Mouse (Mus musculus) thymus, postnatal 4 days (tissue): ENCODE measurements around the gene Setd3.

Experiments used
- DNase-seq: peaks from one replicate; pipeline ENCODE4 v3.0.0; 2021

Gene Setd3

GRCm38 (mm10) chr12:108200094-108200493 is 21.0 kb upstream of the Setd3 start:
- no peak for DNase-seq

GRCm38 (mm10) chr12:108198447-108198846 is 19.3 kb upstream of the Setd3 start:
- no peak for DNase-seq

GRCm38 (mm10) chr12:108195761-108196160 is 16.6 kb upstream of the Setd3 start:
- no peak for DNase-seq

- no peak for DNase-seq
Observed at GRCm38 (mm10) chr12:108193878-108194277, 14.8 kb upstream of the Setd3 start.

- DNase-seq: no peak
Observed at GRCm38 (mm10) chr12:108187541-108188091, 8.5 kb upstream of the Setd3 start.

- DNase-seq: no peak
Observed at GRCm38 (mm10) chr12:108181716-108182115, 2.6 kb upstream of the Setd3 start.

GRCm38 (mm10) chr12:108179321-108180266 is 480 bp upstream of the Setd3 start, which contains the start of gene Ccnk:
Gene Ccnk (plus strand): TSS chr12:108179579.
- DNase-seq: peak; percentile 97

GRCm38 (mm10) chr12:108178331-108179245 is 526 bp downstream of the Setd3 start:
- DNase-seq: peak; percentile 76

GRCm38 (mm10) chr12:108176366-108176765 is 2.7 kb downstream of the Setd3 start:
- DNase-seq: no peak

GRCm38 (mm10) chr12:108174606-108175505 is 4.3 kb downstream of the Setd3 start:
- no peak for DNase-seq

- no peak for DNase-seq
Observed at GRCm38 (mm10) chr12:108172639-108173038, 6.5 kb downstream of the Setd3 start.

GRCm38 (mm10) chr12:108171336-108171735 is 7.8 kb downstream of the Setd3 start:
- no peak for DNase-seq

- DNase-seq: no peak
Observed at GRCm38 (mm10) chr12:108170467-108170866, 8.6 kb downstream of the Setd3 start.

GRCm38 (mm10) chr12:108168909-108169308 is 10.2 kb downstream of the Setd3 start:
- DNase-seq: no peak

GRCm38 (mm10) chr12:108163706-108164105 is 15.4 kb downstream of the Setd3 start:
- DNase-seq: no peak

- DNase-seq: peak; percentile 53
Observed at GRCm38 (mm10) chr12:108162036-108162435, 17.1 kb downstream of the Setd3 start.

GRCm38 (mm10) chr12:108159863-108160262 is 19.3 kb downstream of the Setd3 start:
- DNase-seq: no peak

- peak; percentile 28 for DNase-seq
Observed at GRCm38 (mm10) chr12:108152743-108153142, 26.4 kb downstream of the Setd3 start.

- DNase-seq: no peak
Observed at GRCm38 (mm10) chr12:108149764-108150163, 29.4 kb downstream of the Setd3 start.

- no peak for DNase-seq
Observed at GRCm38 (mm10) chr12:108145198-108145597, 33.9 kb downstream of the Setd3 start.

GRCm38 (mm10) chr12:108143624-108144498 is 35.3 kb downstream of the Setd3 start:
- no peak for DNase-seq
